18 mouse cellular contexts compared by ENCODE assay signal in genomic region chr9:96865473-96866050, GRCm38 (mm10). TPM values are rescaled to one million over a fixed set of nuclear protein-coding genes. Genes with fewer than 3 reads are reported as not detected.
DNase-seq lines count a peak whose midpoint lies in the region; ATAC-seq lines count a peak whose summit lies in the region.
"Had no signal": no experiment of that assay in that cellular context is flagged by ENCODE, and none has a peak within 500 bp of the region (broad histone marks: within the 10 kb centered on the region; RNA-seq: fewer than 3 reads in every experiment).

No protein-coding gene starts in this region.

- no peak for DNase-seq in frontal cortex, postnatal 14 days (ENCODE audit: low spot score in 2 of 2)
- no peak for DNase-seq in neural tube, embryonic 10.5 days (ENCODE audit: extremely low spot score, low spot score)
- no peak for DNase-seq in hindbrain, embryonic 14.5 days (ENCODE audit: low spot score)
- peak; percentile 43 to 59 for DNase-seq in right cerebral cortex, postnatal 10 days (ENCODE audit: low spot score in 2 of 2)
- no peak for DNase-seq in layer of hippocampus, adult 9-11 months
- DNase-seq: cerebellum, adult 11 months; cerebellum, postnatal 25 days; gastrocnemius, postnatal 25 days; thymus, adult 18-20 months had no signal

- peak; percentile 62 for ATAC-seq in frontal cortex, adult (ENCODE audit: low TSS enrichment)
- ATAC-seq in neural tube, embryonic 14.5 days (ENCODE audit: low read depth) = no peak
- ATAC-seq in hindbrain, embryonic 14.5 days (ENCODE audit: low FRiP score) = peak; percentile 52; the same call in 1 of the 2 replicates
- no peak for ATAC-seq in kidney, embryonic 14.5 days (ENCODE audit: low FRiP score, low TSS enrichment)
- ATAC-seq: liver, embryonic 12.5 days had no signal

- H3K36me3 ChIP-seq in neural tube, embryonic 14.5 days (ENCODE audit: control insufficient read depth, insufficient read depth, low read length) = no peaks in the 10 kb centered on the region
- no peaks in the 10 kb centered on the region for H3K36me3 ChIP-seq in hindbrain, embryonic 14.5 days (replicated peaks; ENCODE audit: control insufficient read depth, insufficient read depth)
- no peaks in the 10 kb centered on the region for H3K36me3 ChIP-seq in kidney, embryonic 14.5 days (ENCODE audit: control insufficient read depth, insufficient read depth, low read length)
- H3K36me3 ChIP-seq: heart, embryonic 13.5 days; kidney, embryonic 15.5 days; limb, embryonic 10.5 days; liver, embryonic 12.5 days; lung, embryonic 15.5 days had no signal

- WGBS in neural tube, embryonic 14.5 days = 75% methylated on average over 16 of the region's 16 CpGs
- WGBS in hindbrain, embryonic 14.5 days = 61% methylated on average over 16 of the region's 16 CpGs
- WGBS in kidney, embryonic 14.5 days = 82% methylated on average over 16 of the region's 16 CpGs

- H3K27ac ChIP-seq in neural tube, embryonic 14.5 days (ENCODE audit: low read depth, low read length) = peak overlapping the region; percentile 34; the same call in 1 of the 2 replicates
- peak overlapping the region; percentile 38; the same call in 1 of the 2 replicates for H3K27ac ChIP-seq in hindbrain, embryonic 14.5 days
- H3K27ac ChIP-seq in kidney, embryonic 14.5 days (ENCODE audit: low read depth, low read length) = no peak overlapping the region
- H3K27ac ChIP-seq: heart, embryonic 13.5 days; kidney, embryonic 15.5 days; limb, embryonic 10.5 days; liver, embryonic 12.5 days; lung, embryonic 15.5 days had no signal

- no peaks in the 10 kb centered on the region for H3K9me3 ChIP-seq in neural tube, embryonic 14.5 days (ENCODE audit: control insufficient read depth, low read length)
- H3K9me3 ChIP-seq in hindbrain, embryonic 14.5 days (ENCODE audit: control insufficient read depth, low read length) = no peaks in the 10 kb centered on the region
- H3K9me3 ChIP-seq in kidney, embryonic 14.5 days (ENCODE audit: control insufficient read depth, low read length) = 0 out of 2 replicates have a peak, but pooled peaks cover 1% of the 10 kb centered on the region
- H3K9me3 ChIP-seq: heart, embryonic 13.5 days; kidney, embryonic 15.5 days; limb, embryonic 10.5 days; liver, embryonic 12.5 days; lung, embryonic 15.5 days had no signal

- no peak overlapping the region for H3K9ac ChIP-seq in neural tube, embryonic 14.5 days (replicated peaks; ENCODE audit: low read depth, low read length)
- H3K9ac ChIP-seq in hindbrain, embryonic 14.5 days = no peak overlapping the region
- no peak overlapping the region for H3K9ac ChIP-seq in kidney, embryonic 14.5 days (ENCODE audit: low read depth, low read length)
- H3K9ac ChIP-seq: heart, embryonic 13.5 days; kidney, embryonic 15.5 days; liver, embryonic 12.5 days; lung, embryonic 15.5 days had no signal

- no peak overlapping the region for H3K4me3 ChIP-seq in neural tube, embryonic 14.5 days (ENCODE audit: low read depth, low read length)
- H3K4me3 ChIP-seq in hindbrain, embryonic 14.5 days (replicated peaks; ENCODE audit: low read length) = no peak overlapping the region
- no peak overlapping the region for H3K4me3 ChIP-seq in kidney, embryonic 14.5 days (ENCODE audit: low read length)
- H3K4me3 ChIP-seq: heart, embryonic 13.5 days; kidney, embryonic 15.5 days; limb, embryonic 10.5 days; liver, embryonic 12.5 days; lung, embryonic 15.5 days; myocyte had no signal

- no peaks in the 10 kb centered on the region for H3K27me3 ChIP-seq in neural tube, embryonic 14.5 days (ENCODE audit: control insufficient read depth, insufficient read depth, low read length)
- no peaks in the 10 kb centered on the region for H3K27me3 ChIP-seq in hindbrain, embryonic 14.5 days (ENCODE audit: control insufficient read depth, insufficient read depth, low read length)
- no peaks in the 10 kb centered on the region for H3K27me3 ChIP-seq in kidney, embryonic 14.5 days (ENCODE audit: control insufficient read depth, insufficient read depth, low read length)
- H3K27me3 ChIP-seq: heart, embryonic 13.5 days; kidney, embryonic 15.5 days; liver, embryonic 12.5 days; lung, embryonic 15.5 days had no signal

- no peak overlapping the region for H3K4me2 ChIP-seq in neural tube, embryonic 14.5 days (ENCODE audit: low read depth, low read length)
- no peak overlapping the region for H3K4me2 ChIP-seq in hindbrain, embryonic 14.5 days (replicated peaks)
- no peak overlapping the region for H3K4me2 ChIP-seq in kidney, embryonic 14.5 days (replicated peaks; ENCODE audit: low read depth, low read length)
- H3K4me2 ChIP-seq: heart, embryonic 13.5 days; kidney, embryonic 15.5 days; liver, embryonic 12.5 days; lung, embryonic 15.5 days had no signal

- no peaks in the 10 kb centered on the region for H3K4me1 ChIP-seq in neural tube, embryonic 14.5 days (ENCODE audit: control insufficient read depth, insufficient read depth, low read length)
- H3K4me1 ChIP-seq in hindbrain, embryonic 14.5 days (replicated peaks; ENCODE audit: control insufficient read depth, insufficient read depth, low read length) = peaks cover 17% of the 10 kb centered on the region
- H3K4me1 ChIP-seq in kidney, embryonic 14.5 days (ENCODE audit: control insufficient read depth, insufficient read depth, low read length) = 0 out of 2 replicates have a peak, but pooled peaks cover 7% of the 10 kb centered on the region

RNA-seq across cellular contexts. Expression of gene Pxylp1, which starts 26.9 kb away (rescaled TPM):
- polyA plus RNA-seq in neural tube, embryonic 14.5 days (2014; fragmentation: Nextera tagmentation; extraction: Ambion mirVana) = 29.5 and 30.3 TPM in 2 replicates
- polyA plus RNA-seq in hindbrain, embryonic 14.5 days (2014; fragmentation: Nextera tagmentation; extraction: Ambion mirVana) = 34.6 and 43.9 TPM in 2 replicates
- polyA plus RNA-seq in kidney, embryonic 14.5 days (2014; fragmentation: Nextera tagmentation; extraction: Ambion mirVana) = 10.6 and 19.3 TPM in 2 replicates

Comparison
In these comparisons a context has a peak if more than half of its experiments do, and no peak if none do; other contexts are left out.
1. ATAC-seq: peak in frontal cortex, adult (single experiment) and hindbrain, embryonic 14.5 days (single experiment); none in neural tube, embryonic 14.5 days (single experiment) and kidney, embryonic 14.5 days (single experiment).
2. DNase-seq: peak in right cerebral cortex, postnatal 10 days (2 of 2); none in frontal cortex, postnatal 14 days (0 of 2), neural tube, embryonic 10.5 days (single experiment), hindbrain, embryonic 14.5 days (single experiment) and layer of hippocampus, adult 9-11 months (single experiment).